10 mouse cellular contexts compared by ENCODE assay signal in genomic region chr10:38381873-38382296, GRCm38 (mm10).
DNase-seq lines count a peak whose midpoint lies in the region; ATAC-seq and TF ChIP-seq lines count a peak whose summit lies in the region.
"Had no signal": no experiment of that assay in that cellular context is flagged by ENCODE, and none has a peak within 500 bp of the region (broad histone marks: within the 10 kb centered on the region; RNA-seq: fewer than 3 reads in every experiment).

No protein-coding gene starts in this region.

- peak; percentile 50 to 67 for DNase-seq in layer of hippocampus, postnatal 10 days (ENCODE audit: low spot score in 2 of 2)
- no peak for DNase-seq in layer of hippocampus, adult 9-10 months (ENCODE audit: low spot score)
- DNase-seq in brain, embryonic 14.5 days (ENCODE audit: low read depth) = peak; percentile 72
- peak; percentile 12 to 16 for DNase-seq in cerebellum, adult 18-20 months
- peak; percentile 7 for DNase-seq in gastrocnemius, postnatal 25 days
- DNase-seq in kidney, adult 8-10 months = no peak
- no peak for DNase-seq in kidney, postnatal 36 days
- DNase-seq: heart, postnatal 10 days had no signal

- no peak for ATAC-seq in erythroblast, adult 5-6 weeks (replicated peaks; ENCODE audit: low FRiP score, poor library complexity, severe bottlenecking)
- ATAC-seq: liver, embryonic 12.5 days had no signal

- no peak for TF ChIP-seq CTCF in brain, embryonic 14.5 days (IDR thresholded peaks at IDR 0.05; ENCODE audit: borderline replicate concordance, extremely low read depth, insufficient read depth, insufficient read length)

- TF ChIP-seq POLR2A in brain, embryonic 14.5 days (IDR thresholded peaks at IDR 0.05; ENCODE audit: borderline replicate concordance, extremely low read depth, insufficient read depth, insufficient read length, poor library complexity, severe bottlenecking) = no peak

Comparison
In these comparisons a context has a peak if more than half of its experiments do, and no peak if none do; other contexts are left out.
1. DNase-seq: peak in layer of hippocampus, postnatal 10 days (2 of 2), brain, embryonic 14.5 days (single experiment), cerebellum, adult 18-20 months (2 of 2) and gastrocnemius, postnatal 25 days (single experiment); none in layer of hippocampus, adult 9-10 months (single experiment), kidney, adult 8-10 months (0 of 2) and kidney, postnatal 36 days (0 of 2).